Mouse (Mus musculus) gastrocnemius, postnatal 4 days (tissue): ENCODE data around the gene Tmem201. TPM values are rescaled to one million over a fixed set of nuclear protein-coding genes. Genes with fewer than 3 reads are reported as not detected.
"Not testable (repeated sequence)": the region's sequence is repeated elsewhere in the genome, so short reads cannot be mapped to it uniquely, and the experiment has no call there.

Experiments used
- DNase-seq, 2 experiments: peaks; one replicate each; pipeline ENCODE4 v3.0.0; 2021 to 2022; ENCODE audit warnings: low spot score in 2 of 2, mixed read lengths in 2 of 2
- long read RNA-seq, 2 experiments: library from polyadenylated mRNA; stranded (forward); transcript quantifications; one replicate each; pipeline ENCODE4 v2.0.0; 2021
- total RNA-seq, 2 experiments: library from RNA; stranded (reverse); gene quantifications; 2 replicates each; pipeline ENCODE4 v1.2.3; 2021

Gene Tmem201
- total RNA-seq, result 10 to 100 TPM; 60.5 to 67.7 TPM
- long read RNA-seq, experiment 1, full-length matches to known transcripts, result 59 of 77 reads
- long read RNA-seq, experiment 1, partial matches to known transcripts, result 5 of 77 reads
- long read RNA-seq, experiment 1, other reads (novel, unspliced or antisense), result 13 of 77 reads
- long read RNA-seq, experiment 2, full-length matches to known transcripts, result 94 of 128 reads
- long read RNA-seq, experiment 2, partial matches to known transcripts, result 9 of 128 reads
- long read RNA-seq, experiment 2, other reads (novel, unspliced or antisense), result 25 of 128 reads

DNA sequence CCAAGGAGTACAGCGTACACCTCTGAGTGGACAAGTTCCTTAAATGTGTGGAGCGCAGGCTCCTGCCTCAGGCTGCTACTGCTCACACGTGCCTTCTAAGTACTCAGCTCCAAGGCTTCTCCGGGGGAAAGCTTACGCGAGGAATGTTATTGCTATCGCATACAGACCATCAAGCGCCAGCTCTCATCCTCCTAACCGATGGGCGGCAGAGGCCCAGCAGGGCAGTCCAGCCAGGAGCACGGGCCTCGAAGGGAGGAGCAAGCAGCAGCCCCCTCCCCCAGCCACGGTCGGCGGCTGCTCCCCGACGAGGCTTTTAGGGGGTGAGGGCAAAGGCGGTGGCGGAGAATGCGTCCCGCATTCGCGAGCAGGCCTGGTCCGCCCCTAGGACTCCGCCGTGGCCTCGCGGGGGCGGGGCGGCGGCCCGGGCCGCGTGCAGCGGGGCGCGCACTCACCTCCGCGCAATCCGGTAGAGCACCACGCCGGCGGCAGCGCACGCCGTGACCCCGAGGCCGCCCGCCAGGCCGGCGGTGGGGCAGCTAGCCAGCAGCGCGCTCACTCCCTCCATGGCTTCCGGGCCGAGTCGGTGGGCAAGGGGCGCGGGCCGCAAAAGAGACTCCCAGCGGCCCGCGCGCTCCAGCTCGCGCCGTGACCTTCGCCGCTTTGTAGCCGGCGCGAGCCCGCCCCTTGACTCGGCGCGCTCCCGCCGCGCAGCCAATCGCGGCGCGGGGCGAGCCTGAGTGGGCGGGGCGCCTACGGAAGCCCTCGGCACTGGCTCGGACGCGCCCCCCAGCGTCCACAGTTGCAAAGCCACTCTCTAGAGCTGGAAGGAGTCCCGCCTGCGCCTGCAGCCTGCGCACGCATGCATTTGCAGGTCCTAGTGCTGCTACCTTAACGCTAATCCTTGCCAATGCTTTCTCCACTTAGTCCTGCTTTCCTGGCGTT is at the start of gene Tmem201:
Gene Tmem201 (minus strand): TSS at position 662 of the 942 bp plus-strand sequence.
- peak; percentile 93 to 95 for DNase-seq

DNA sequence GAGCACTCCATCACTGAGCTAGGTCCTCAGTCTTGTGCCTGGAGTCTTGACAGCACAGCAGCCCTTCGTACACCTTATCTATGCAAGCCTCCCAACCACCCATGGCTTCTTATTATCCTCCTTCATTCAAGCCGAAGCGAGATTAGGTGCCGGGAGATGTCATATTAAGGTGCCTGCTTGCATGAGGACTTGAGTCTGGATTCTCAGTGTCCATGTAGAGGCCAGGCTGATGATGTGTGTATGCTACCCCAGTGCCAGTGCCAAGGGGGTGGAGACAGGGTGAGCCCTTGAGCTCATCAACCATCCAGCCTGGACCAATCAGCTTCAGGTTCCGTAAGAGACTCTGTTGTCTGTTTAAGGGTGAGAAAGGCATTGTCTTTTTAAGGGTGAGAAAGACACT is 47.1 kb upstream of the Tmem201 start:
- DNase-seq, result no peak

DNA sequence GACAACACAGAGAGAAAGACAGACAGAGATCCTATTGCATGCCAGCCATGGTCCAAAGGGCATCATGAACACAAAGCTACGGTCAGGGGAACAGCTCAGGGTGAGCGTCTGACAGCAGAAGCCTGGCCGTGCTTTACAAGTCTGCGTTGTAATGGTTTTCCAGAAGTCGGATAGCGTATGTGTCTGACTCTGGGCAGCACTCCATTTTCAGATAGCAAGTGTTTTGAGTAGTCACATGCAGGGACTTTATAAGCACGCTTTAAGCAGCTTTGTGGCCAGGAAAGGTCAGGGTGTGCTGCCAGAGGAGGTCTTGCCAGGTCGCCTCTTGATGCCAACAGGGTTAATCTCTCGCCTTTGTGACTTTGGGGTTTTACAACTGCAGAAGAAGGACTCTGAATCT is 46.5 kb upstream of the Tmem201 start:
- no peak for DNase-seq

DNA sequence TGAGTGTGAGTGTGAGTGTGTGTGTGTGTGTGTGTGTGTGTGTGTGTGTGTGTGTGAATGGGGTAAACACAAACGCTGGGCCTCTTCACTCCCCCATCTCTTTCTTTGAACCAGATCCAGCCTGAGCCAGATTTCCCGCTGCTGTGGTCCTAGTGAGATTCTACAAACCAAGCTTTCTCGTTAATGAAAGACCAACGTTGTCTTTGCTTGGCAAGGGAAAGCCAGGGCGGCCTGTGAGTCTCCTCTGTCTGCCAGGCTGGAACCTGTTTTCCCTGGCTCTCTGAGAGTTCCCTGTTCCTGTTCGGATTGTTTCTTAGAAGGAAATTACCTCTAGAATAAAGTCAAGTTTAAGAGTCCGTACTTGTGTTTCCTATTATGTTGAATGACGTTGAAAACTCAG is 45.1 kb upstream of the Tmem201 start:
- DNase-seq, result no peak

DNA sequence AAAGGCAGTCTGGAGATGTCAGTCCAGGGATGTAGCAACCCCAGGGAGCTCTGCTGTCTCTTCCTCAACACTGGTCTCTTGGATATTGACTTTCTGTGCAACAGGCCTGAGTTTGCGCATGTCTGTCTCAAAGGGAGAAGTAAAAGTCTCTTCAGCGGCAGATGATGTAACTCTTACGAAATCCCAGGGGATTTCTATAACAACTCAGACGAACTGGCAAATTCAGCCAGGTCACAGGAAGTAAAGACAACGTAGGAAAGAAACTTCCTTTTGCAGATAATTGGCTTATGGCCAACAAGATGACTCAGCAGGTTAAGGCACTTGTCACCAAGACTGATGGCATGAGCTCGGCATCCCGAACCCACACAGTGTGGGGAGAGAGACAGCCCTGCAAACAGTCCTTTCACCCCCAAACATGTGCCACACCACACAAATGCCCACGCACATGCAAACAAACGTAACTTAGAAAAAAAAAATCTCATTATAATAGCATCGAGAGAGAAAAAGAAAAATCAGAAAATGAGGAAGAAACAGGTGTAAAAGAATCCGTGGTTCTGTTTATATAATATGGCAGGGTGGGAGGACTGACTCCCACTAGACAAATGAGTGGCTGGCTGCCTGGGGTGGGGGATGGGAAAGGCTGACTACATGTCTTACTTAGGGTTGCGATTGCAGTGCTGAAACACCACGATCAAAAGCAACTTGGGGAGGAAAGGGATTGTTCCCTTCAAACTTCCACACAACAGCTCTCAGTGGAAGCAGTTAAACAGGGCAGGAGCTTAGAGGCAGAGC is 42.9 kb upstream of the Tmem201 start:
- DNase-seq, result no peak

DNA sequence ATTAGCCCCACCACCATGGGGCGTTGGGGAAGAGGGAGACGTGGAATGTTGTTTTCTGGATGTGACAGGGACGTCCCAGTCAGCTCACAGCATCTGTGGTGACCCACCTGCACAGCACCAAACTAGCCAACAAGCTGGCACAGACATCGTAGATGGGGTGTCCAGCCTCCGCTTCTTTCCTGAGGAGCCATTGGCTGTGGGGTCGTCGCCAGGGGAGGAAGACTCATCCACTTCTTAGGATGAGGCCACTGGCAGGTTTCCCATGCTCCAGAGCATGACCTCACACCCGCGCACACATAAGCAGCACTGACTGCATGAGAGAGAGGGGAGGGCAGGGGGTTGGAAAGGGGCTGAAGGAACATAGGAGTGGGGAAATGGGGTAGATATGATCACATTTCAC is 42.1 kb upstream of the Tmem201 start:
- no peak for DNase-seq

DNA sequence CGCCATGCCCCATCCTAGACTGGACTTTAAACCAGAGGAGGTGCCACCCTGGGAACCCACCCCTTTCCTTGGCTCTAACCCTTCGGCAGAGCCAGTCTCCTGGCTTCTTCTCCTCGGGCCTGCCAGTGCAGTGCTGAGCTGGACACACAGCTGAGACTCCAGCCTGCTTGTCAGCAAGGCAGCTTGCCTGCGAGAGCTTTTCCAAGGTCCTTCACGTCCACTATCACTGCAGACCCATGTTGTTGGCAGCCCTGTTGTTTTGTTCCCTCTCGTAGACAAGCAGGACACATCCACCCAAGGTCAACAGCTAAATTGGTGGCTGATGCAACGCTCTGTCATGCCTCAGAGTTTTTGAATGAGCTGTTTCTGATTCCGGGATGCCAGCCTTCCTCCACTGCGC is 39.3 kb upstream of the Tmem201 start:
- DNase-seq, result no peak

- no peak for DNase-seq
Observed at GRCm38 (mm10) chr4:149775760-149776362, 38.0 kb upstream of the Tmem201 start.

DNA sequence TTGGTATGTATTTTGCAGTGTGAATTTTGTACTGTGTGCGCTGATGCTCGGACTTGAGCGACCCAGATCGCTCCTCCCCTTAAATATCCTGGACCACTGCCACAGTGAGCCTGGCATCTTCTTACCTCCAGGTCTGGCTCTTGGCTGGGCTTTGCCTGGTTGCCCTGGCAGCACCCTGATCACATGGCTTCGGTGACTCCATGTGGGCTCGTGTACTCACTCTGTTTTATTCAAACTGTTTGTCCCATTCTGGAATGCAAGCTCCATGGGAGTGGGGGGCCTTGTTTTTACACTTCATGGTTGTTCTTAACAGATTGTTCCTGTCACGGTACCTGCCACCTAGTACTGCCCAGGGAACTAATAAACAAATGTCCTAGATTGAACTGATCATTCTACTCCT is 37.5 kb upstream of the Tmem201 start:
- no peak for DNase-seq

DNA sequence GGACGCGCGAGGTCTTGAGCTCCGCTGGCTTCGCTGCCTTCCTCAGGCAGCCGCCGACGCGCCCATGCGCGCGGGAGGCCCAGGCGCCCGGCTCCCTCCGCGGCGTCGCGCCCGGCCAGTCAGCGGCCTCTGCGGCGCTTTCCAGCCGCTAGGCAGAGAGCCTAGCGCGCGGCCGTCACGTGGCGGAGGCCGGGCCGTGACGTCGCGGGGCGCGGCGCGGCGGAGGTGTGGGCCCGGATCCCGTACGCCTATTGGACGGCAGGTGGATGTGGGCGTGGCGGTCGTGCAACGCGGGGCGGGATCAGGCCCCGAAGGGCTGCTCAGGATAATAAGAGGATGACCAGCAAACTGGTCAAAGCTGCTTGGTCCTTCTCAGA is 36.2 kb upstream of the Tmem201 start, which contains the start of gene Slc25a33:
Gene Slc25a33 (minus strand): TSS at position 184 of the 377 bp plus-strand sequence.
- peak; percentile 97 for DNase-seq

DNA sequence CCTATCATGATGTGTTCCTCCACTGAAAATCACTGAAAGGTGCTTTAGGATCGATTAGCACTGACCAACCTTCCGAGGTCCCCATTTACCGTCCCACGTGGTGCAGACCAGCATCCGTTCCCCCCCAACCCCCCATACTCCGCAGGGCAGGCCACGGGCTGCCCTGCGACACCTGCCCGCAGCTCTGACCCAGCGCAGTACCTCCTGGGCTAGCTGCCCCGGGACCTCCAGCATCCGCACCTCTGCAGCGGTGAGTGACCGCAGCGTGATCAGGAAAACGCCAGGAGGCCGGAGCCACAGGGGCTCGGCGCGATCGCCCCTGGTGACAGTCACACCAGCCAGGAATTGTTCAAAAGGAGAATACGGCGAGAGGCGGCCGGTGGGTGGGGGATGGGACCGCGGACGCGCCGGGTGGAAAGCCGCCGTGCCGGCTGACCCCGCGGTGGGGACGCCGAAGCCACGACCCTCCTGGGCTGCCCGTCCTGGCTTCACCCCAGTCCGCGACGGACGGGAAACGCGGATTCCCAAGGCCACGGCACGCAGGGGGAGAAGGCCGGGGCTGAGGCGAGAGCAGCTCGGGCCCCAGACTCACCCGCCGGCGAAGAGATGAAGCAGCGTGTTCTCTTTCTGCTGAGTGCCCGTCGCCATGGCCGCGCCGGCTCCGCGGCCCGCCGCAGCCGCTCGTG is 35.7 kb upstream of the Tmem201 start:
- DNase-seq, result peak in 1 of 2 experiments; percentile 32

- no peak for DNase-seq
Observed at GRCm38 (mm10) chr4:149772394-149772793, 34.5 kb upstream of the Tmem201 start.

- no peak for DNase-seq
Observed at GRCm38 (mm10) chr4:149765201-149765600, 27.4 kb upstream of the Tmem201 start.

GRCm38 (mm10) chr4:149763335-149763734 is 25.5 kb upstream of the Tmem201 start:
- DNase-seq, result no peak

DNA sequence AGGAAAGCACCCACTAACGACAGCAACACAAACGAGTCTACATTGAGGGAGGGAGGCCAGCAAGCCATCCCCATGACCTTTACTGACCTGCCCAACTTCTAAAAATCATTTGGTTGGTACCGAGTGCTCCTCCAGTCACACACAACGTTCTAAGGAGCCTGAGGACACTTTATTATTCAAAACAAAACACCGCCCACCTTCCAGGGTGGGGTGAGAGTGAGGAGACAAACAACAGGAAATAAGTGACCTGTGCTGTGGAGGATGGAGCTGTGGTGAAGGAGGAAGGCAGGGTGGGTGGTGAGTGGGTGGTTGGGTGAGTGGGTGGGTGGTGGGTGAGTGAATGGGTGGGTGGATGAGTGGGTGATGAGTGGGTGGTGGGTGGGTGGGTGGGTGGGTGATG is 21.7 kb upstream of the Tmem201 start:
- DNase-seq, result no peak

- no peak for DNase-seq
Observed at GRCm38 (mm10) chr4:149758423-149758822, 20.6 kb upstream of the Tmem201 start.

DNA sequence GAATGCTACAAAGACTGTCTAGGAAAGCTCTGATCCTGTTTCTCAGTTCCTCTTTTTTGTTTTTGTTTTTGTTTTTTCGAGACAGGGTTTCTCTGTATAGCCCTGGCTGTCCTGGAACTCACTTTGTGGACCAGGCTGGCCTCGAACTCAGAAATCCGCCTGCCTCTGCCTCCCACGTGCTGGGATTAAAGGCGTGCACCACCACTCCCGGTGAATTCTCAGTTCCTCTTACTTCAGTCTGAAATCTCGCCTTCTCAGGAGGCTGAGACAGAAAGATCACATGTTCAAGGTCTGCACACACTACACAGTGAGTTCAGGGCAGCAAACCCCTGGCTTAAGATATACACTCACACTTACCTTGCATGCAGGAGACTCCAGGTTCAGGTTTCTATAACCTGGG is 18.7 kb upstream of the Tmem201 start:
- DNase-seq, result not testable (repeated sequence)

GRCm38 (mm10) chr4:149752836-149753235 is 15.0 kb upstream of the Tmem201 start:
- no peak for DNase-seq

DNA sequence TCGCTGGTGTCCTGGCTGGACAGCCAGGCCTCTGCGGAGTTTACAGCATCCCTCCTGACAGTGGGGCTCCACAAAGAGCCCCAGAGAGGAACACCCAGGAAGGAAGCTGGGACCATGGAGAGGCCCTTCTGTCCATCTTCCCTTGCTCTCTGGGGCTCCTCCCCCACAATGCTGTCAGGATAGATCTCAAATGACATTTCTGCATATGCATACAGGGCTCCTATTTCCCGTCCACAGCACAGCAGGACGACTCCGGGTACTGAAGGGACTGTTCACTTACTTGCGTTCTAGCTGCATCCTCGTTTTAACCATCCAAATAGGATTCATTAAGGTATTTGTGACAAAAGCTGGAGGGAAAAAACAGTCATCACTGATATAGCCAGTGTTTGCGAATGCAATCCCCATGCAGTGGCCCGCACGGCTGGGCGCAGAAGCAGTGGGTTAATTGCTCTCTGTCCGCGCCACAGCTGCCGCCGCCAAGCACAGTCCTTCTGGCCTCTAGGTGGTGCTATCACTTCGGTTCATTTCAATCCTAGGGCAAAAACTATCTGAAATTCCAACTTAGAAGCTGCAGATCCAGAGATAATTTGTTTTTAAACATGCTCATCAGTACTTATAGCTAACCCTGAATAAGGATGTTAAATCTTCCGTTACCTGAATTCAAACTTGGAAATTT is 14.4 kb upstream of the Tmem201 start:
- peak in 1 of 2 experiments; percentile 71 for DNase-seq

DNA sequence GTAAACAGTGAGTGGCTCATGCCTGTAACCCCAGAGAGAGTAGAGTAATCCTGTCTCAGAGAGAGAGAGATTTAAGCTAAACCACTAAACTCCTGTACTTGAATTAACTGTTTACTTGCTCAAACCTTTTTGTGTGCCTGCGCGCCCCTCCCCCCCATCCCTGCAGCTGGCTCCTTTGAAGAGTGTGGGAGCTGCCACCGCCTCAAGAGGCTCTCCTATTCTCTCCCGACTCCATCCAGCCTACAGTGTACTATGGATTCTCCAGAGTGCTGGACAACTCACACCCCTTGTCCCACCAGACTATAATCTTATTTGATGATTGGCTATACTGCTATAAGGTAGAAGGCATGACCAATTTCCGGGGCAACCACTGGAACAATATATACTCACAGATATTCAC is 12.8 kb upstream of the Tmem201 start:
- DNase-seq, result no peak
